Mouse (Mus musculus): Measurements from ENCODE around the gene Nsf.
A peak's percentile ranks its signal among the peaks of the same experiment; 100 is the strongest.
"Not testable (repeated sequence)": the region's sequence is repeated elsewhere in the genome, so short reads cannot be mapped to it uniquely, and the experiment has no call there.

The Nsf gene

GRCm38 (mm10) chr11:103896056-103896455 lies 57.8 kb downstream of the Nsf start:
- DNase-seq (ENCODE audit: low spot score in 2 of 2), result no peak

- no peak for DNase-seq (ENCODE audit: low spot score in 2 of 2)
Measured at GRCm38 (mm10) chr11:103892831-103893230, 61.0 kb downstream of the Nsf start.

- DNase-seq (ENCODE audit: low spot score in 2 of 2), result no peak
Measured at GRCm38 (mm10) chr11:103891781-103892180, 62.1 kb downstream of the Nsf start.

DNA sequence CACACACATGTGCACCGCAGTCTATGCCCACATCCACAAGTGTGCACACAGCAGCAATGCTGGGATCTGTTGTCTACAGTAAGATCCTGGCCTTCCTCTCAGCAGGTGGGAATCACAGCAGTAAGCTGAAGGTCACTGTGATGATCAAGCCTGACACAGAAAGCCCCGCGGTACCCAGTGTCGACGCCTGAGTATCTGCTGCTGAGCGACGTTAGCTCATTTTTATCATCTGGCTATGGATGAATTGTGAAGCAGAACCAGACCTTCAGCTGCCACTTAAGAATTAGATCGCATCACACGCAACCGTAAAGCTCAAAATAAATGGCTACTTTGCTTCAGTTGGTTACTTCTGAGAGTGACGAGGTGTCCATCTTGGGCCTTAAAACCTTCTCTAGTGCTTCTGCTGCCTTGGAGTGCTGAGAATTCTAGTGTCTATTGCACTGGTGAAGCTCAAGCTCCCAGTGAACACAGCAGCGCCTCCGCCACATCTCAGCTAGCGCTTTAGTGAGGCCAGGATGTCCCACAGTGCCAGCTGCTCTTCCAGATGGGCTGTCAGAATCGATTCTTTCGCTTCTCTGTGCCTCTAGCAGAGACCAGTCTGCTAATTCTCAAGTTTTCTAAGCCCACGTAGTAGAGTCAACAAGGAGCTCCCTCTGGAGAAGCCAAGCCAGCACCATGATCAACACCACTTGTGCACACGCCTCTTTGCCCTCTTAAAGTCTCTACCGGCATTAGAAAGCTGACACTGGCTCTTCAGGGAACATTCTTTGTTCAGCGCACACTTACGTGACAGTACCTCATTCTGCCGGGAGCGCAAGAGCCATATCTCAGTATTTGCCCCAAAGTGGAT lies 63.3 kb downstream of the Nsf start:
- DNase-seq (ENCODE audit: low spot score in 2 of 2), result peak in 1 of 2 experiments; percentile 64

DNA sequence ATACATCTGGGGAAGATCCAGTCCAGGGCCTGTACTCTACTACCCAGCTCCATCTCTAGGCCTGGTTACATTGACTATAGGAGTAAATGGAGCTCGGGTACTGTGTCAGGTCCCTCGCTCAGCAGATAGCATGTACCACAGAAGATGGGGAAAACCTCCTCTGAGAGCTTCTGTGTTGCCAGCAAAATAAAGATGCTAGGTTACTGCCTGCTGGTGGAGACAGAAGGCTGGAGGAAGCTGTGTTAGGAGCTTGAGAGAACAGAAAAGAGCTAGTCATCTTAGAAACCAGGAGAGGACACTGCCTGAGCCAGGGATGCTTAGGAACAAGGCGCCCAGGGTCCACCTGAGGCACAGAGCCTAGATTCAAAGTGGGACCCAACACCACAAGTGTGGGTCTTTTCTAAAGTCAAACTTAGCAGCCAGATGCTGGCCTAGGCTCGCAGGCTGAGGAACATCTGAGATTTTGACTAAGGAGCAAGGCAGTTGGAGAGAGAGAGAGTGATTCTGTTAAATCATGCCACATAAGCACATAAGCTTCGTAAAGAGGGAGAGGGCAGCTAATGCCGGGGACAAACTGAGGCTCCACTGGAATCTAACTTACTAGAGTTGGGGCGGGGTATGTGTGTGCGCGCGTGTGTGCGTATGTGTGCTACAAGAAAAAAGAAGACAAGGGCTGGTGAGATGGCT lies 66.0 kb downstream of the Nsf start:
- DNase-seq (ENCODE audit: low spot score in 2 of 2), result no peak

DNA sequence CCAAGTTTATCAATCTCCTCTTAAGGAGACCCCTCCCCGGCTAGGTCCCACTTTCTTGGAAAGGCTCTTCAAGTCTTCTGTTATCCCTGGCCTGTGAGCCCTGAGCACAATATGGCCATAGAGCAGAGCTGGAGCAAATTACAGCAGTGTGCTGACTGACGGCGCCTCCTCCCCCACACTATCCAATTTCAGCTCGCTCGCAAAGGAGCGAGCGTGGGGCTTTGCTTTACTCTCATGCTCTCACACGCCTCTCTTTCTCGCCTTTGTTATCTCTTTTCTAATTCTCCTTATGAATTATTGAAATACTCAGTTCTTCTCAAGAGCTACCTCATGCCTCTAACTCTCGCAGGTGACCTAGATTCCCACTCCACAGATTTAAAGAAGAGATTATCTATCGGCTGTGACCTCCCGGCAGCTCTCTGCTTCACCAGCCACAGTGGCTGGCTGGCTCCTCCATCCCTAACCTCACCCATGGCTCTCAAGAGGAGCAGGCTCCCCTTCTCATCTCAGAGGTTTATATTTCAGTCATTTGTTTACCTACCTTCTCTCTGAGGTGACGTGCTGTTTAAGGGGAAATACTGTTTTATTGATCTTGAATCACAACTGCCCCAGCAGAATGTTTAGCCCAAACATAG lies 69.0 kb downstream of the Nsf start:
- DNase-seq (ENCODE audit: low spot score in 2 of 2), result peak; percentile 49 to 56

GRCm38 (mm10) chr11:103883793-103884192 lies 70.1 kb downstream of the Nsf start:
- no peak for DNase-seq (ENCODE audit: low spot score in 2 of 2)

- not testable (repeated sequence) for DNase-seq (ENCODE audit: low spot score in 2 of 2)
Measured at GRCm38 (mm10) chr11:103879476-103879875, 74.4 kb downstream of the Nsf start.

- DNase-seq (ENCODE audit: low spot score in 2 of 2), result no peak
Measured at GRCm38 (mm10) chr11:103878441-103878840, 75.4 kb downstream of the Nsf start.

- DNase-seq (ENCODE audit: low spot score in 2 of 2), result no peak
Measured at GRCm38 (mm10) chr11:103870352-103870751, 83.5 kb downstream of the Nsf start.

- DNase-seq (ENCODE audit: low spot score in 2 of 2), result no peak
Measured at GRCm38 (mm10) chr11:103867702-103868101, 86.2 kb downstream of the Nsf start.

- DNase-seq (ENCODE audit: low spot score in 2 of 2), result no peak
Measured at GRCm38 (mm10) chr11:103865346-103865745, 88.5 kb downstream of the Nsf start.

DNA sequence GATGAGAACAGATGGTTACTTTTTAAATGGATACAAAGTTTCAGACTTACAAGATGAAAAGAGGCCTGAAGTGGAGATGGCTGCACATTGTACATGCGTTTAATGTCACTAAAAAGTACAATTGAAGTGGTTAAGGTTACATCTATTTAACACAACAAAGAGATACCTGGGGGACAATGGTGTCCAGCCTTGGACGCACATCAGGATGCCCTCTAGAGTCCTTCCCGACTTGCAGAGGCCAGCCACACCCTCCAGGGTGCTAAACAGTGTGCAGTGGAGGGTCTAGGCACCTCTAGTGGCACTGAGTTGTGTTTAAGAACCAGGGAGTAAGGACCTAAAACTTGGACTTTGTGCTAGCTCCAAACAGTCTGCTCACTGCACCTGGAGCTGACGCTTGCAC lies 89.4 kb downstream of the Nsf start:
- no peak for DNase-seq (ENCODE audit: low spot score in 2 of 2)

DNA sequence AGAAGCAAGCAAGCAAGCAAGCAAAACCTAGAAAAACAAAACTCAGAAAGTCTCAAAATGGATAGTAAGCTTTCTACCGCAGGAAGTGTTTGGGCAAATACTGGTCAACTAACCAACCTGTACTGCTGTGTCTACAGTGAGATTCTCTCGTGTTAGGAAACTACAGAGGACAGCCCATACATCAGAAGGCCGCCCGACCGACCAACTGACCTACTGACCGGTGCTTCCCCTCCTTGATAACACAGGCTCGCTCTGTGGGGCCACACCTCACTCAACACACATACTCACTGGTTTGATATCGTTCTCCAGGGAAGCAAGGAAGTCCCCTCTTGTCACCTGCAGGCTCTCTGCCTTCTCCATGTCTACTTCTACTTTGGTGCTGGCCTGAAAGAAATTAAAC lies 90.9 kb downstream of the Nsf start:
- DNase-seq (ENCODE audit: low spot score in 2 of 2), result no peak

DNA sequence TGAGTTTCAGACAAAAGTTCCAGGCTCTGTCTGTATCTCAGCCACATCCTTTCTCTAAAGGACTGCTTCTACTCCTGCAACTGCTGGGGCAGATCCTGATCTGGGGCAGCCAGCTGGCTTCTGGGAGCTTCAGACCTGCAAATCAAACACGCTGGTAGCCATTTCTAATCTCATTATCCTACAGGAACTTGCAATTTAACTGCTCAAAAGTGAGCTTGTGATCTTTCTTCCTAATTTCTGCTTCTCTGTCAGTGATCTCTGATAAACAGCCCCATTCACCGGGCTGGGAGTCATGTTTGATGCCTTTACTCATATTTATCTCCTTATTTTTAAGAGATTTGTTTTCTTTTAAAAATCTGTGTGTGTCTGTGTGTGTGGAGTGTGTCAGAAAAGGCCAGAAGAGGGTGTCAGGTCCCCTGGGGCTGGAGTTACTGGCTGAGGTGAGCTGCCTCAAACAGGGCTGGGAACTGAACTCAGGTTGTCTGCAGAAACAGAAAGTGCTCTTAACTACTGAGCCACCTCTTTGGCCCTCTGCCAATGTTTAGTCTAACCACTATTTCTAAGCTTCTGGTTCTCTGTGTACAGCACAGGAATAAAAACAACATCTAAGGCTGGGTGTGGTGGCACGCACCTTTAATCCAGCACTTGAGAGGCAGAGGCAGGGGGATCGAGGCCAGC lies 93.8 kb downstream of the Nsf start:
- no peak for DNase-seq (ENCODE audit: low spot score in 2 of 2)

DNA sequence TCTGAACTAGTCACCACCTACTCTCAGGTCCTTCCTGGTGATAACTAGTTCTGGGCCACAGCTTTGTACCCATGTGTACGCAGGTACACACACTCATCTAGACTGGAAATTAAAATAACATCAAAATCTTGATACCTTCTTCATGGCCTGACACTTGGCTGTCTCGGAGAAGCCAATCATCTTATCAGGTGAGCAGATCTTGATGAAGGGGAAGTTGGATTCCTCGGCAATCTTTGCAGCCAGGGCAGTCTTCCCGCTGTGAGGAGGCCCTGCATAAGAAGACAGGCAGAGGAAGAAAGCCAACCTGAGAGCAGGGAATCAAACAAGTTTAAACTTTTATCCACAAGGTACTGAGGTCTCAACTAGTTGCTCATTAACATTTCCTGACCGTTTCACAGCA lies 95.1 kb downstream of the Nsf start:
- DNase-seq (ENCODE audit: low spot score in 2 of 2), result no peak

DNA sequence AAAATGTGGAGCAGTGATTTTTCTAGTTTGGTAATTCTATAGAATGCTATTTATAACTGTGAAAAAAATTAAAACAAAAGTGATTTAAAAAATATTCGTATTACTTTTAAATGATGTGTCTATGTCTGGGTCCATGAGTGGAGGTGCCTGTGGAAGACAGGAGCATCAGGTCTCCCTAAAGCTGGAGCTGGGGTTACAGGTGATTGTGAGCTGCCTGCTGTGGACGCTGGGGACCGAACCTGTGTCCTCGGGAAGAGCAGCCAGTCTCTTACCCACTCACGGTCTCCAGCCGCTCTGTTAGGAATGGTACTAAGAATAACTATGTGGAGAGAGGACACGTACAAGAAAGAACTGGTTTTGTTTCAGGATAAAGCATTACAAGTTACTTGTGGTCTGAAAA lies 97.2 kb downstream of the Nsf start:
- DNase-seq (ENCODE audit: low spot score in 2 of 2), result no peak

GRCm38 (mm10) chr11:103854294-103854693 lies 99.6 kb downstream of the Nsf start:
- no peak for DNase-seq (ENCODE audit: low spot score in 2 of 2)

GRCm38 (mm10) chr11:103853284-103853920 lies 100.5 kb downstream of the Nsf start:
- DNase-seq (ENCODE audit: low spot score in 2 of 2), result no peak

DNA sequence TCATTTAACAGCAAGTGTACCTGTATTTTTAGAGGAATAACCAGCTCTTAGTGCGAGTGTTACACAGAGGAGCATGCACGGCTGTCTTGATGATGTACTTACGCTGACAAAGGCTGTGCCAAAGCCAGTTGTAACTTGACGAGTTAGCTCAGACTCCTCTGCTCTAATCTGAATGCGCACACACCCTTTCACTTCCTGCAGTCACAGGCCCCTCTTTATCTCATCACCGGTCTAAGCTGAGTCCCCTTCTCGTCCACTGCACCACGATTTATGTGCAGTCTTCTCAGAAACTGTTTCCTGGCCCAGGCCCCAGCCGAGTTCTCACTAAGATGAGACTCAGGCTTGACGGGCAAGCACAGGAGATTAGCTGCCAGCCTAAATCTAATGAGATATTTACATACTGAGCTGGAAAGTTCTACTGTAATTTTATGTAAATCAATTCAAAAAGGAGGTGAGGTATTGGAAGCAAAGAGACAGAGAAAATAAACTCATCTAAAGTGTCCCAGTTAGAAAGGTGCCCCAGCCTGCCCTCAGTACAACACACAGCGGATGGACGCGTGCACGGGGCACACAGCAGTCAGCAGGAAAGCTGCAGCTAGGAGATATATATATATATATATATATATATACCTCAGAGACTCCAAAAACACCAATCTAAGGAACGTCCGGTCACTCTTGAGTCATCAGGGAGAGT lies 101.1 kb downstream of the Nsf start:
- DNase-seq (ENCODE audit: low spot score in 2 of 2), result no peak

- no peak for DNase-seq (ENCODE audit: low spot score in 2 of 2)
Measured at GRCm38 (mm10) chr11:103848287-103848686, 105.6 kb downstream of the Nsf start.
